18 mouse cellular contexts compared by ENCODE assay signal in the genomic region with DNA sequence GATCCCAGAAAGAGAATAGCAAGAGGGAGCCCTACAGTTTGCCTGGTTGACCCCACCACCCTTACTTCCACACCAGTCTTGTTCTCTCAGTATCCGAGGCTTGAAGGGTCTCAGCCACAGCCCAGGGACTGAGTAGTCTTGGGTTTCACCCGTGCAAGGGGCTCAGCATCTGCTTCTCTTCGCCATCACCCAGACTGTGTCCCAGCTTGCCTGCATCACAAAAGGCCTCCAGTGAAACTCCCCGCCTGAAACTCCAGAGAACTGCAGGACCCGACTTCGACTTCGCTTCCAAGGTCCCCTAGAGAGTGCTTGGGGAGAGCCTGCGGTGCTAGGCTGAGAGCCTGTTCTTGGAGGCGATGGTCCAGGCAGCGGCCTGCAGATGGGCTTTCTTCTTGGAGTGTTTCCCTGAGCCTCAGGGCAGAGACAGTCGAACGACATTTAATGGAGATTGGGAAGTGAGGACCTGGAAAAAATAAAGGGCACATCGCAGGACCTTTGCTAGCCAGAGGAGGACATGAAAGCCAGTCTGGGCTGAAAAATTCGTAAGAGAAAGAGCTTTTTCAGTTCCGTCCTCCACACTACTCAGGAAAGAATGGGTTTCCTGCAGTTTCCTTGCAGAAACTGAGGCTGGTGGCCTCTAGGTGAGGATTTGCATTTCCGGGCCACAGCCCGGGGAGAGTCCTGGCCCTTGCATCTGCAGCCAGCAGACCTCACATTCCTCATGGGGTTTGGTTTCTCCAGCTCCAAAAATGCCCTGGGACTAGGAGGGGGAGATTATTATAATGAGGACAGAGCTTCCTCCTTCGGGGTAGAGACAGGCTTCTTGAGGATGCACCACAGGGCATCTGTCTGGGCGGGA. TPM values are rescaled to one million over a fixed set of nuclear protein-coding genes. Genes with fewer than 3 reads are reported as not detected.
DNase-seq lines count a peak whose midpoint lies in the region; ATAC-seq lines count a peak whose summit lies in the region.
"Had no signal": no experiment of that assay in that cellular context is flagged by ENCODE, and none has a peak within 500 bp of the region (broad histone marks: within the 10 kb centered on the region; RNA-seq: fewer than 3 reads in every experiment).

No protein-coding gene starts in this region.

- H3K9ac ChIP-seq in forebrain, embryonic 16.5 days (replicated peaks; ENCODE audit: low read depth, low read length): no peak overlapping the region
- H3K9ac ChIP-seq in midbrain, embryonic 12.5 days (replicated peaks): no peak overlapping the region
- no peak overlapping the region for H3K9ac ChIP-seq in midbrain, embryonic 15.5 days
- H3K9ac ChIP-seq in hindbrain, embryonic 12.5 days: no peak overlapping the region
- H3K9ac ChIP-seq in neural tube, embryonic 14.5 days (replicated peaks; ENCODE audit: low read depth, low read length): no peak overlapping the region
- H3K9ac ChIP-seq: stomach, embryonic 15.5 days had no signal

- no peak overlapping the region for H3K4me2 ChIP-seq in forebrain, embryonic 16.5 days (ENCODE audit: low read length)
- peak overlapping the region; percentile 9 for H3K4me2 ChIP-seq in midbrain, embryonic 12.5 days (replicated peaks)
- no peak overlapping the region for H3K4me2 ChIP-seq in midbrain, embryonic 15.5 days
- peak overlapping the region; percentile 44; the same call in 1 of the 2 replicates for H3K4me2 ChIP-seq in hindbrain, embryonic 12.5 days (replicated peaks)
- H3K4me2 ChIP-seq in neural tube, embryonic 14.5 days (ENCODE audit: low read depth, low read length): peak overlapping the region; percentile 18; the same call in 1 of the 2 replicates
- H3K4me2 ChIP-seq: heart, embryonic 11.5 days; stomach, embryonic 15.5 days had no signal

- 1% methylated on average over 19 of the region's 19 CpGs for WGBS in forebrain, embryonic 10.5 days
- 3% methylated on average over 19 of the region's 19 CpGs for WGBS in forebrain, embryonic 16.5 days
- WGBS in midbrain, embryonic 12.5 days: 1% methylated on average over 19 of the region's 19 CpGs
- 3% methylated on average over 19 of the region's 19 CpGs for WGBS in midbrain, embryonic 15.5 days
- under 1% methylated on average over 19 of the region's 19 CpGs for WGBS in hindbrain, embryonic 12.5 days
- whole genome bisulfite sequencing in neural tube, embryonic 14.5 days: 3% methylated on average over 19 of the region's 19 CpGs

- no peak for ATAC-seq in forebrain, embryonic 16.5 days
- ATAC-seq in midbrain, embryonic 12.5 days (ENCODE audit: low FRiP score, low read depth): no peak
- no peak for ATAC-seq in midbrain, embryonic 15.5 days (replicated peaks)
- no peak for ATAC-seq in hindbrain, embryonic 12.5 days (ENCODE audit: low FRiP score)
- no peak for ATAC-seq in neural tube, embryonic 14.5 days (ENCODE audit: low read depth)
- no peak for ATAC-seq in erythroid progenitor cell, adult 5-6 weeks (replicated peaks; ENCODE audit: low FRiP score, poor library complexity, severe bottlenecking)

- H3K9me3 ChIP-seq in forebrain, embryonic 10.5 days: no peaks in the 10 kb centered on the region
- H3K9me3 ChIP-seq in forebrain, embryonic 16.5 days (ENCODE audit: control insufficient read depth, low read length): no peaks in the 10 kb centered on the region
- no peaks in the 10 kb centered on the region for H3K9me3 ChIP-seq in midbrain, embryonic 12.5 days
- H3K9me3 ChIP-seq in midbrain, embryonic 15.5 days: no peaks in the 10 kb centered on the region
- H3K9me3 ChIP-seq in hindbrain, embryonic 12.5 days (replicated peaks): no peaks in the 10 kb centered on the region
- H3K9me3 ChIP-seq in neural tube, embryonic 14.5 days (ENCODE audit: control insufficient read depth, low read length): no peaks in the 10 kb centered on the region
- H3K9me3 ChIP-seq: stomach, embryonic 15.5 days had no signal

- H3K27me3 ChIP-seq in forebrain, embryonic 10.5 days (ENCODE audit: poor library complexity, severe bottlenecking): peaks cover 92% of the 10 kb centered on the region
- H3K27me3 ChIP-seq in forebrain, embryonic 16.5 days (replicated peaks; ENCODE audit: control insufficient read depth, insufficient read depth, low read length): peaks cover 69% of the 10 kb centered on the region
- H3K27me3 ChIP-seq in midbrain, embryonic 12.5 days: peaks cover 85% of the 10 kb centered on the region
- H3K27me3 ChIP-seq in midbrain, embryonic 15.5 days (replicated peaks): peaks cover 79% of the 10 kb centered on the region
- peaks cover 84% of the 10 kb centered on the region for H3K27me3 ChIP-seq in hindbrain, embryonic 12.5 days
- H3K27me3 ChIP-seq in neural tube, embryonic 14.5 days (ENCODE audit: control insufficient read depth, insufficient read depth, low read length): peaks cover 31% of the 10 kb centered on the region

- peaks cover 71% of the 10 kb centered on the region for H3K4me1 ChIP-seq in forebrain, embryonic 10.5 days
- H3K4me1 ChIP-seq in forebrain, embryonic 16.5 days (replicated peaks; ENCODE audit: control insufficient read depth, insufficient read depth, low read length): peaks cover 30% of the 10 kb centered on the region
- peaks cover 51% of the 10 kb centered on the region for H3K4me1 ChIP-seq in midbrain, embryonic 12.5 days
- peaks cover 59% of the 10 kb centered on the region for H3K4me1 ChIP-seq in midbrain, embryonic 15.5 days
- H3K4me1 ChIP-seq in hindbrain, embryonic 12.5 days: peaks cover 41% of the 10 kb centered on the region
- peaks cover 25% of the 10 kb centered on the region for H3K4me1 ChIP-seq in neural tube, embryonic 14.5 days (ENCODE audit: control insufficient read depth, insufficient read depth, low read length)

- peak overlapping the region; percentile 1; the same call in 1 of the 2 replicates for H3K4me3 ChIP-seq in forebrain, embryonic 10.5 days
- no peak overlapping the region for H3K4me3 ChIP-seq in forebrain, embryonic 16.5 days (replicated peaks; ENCODE audit: low read length)
- peak overlapping the region; percentile 7; the same call in 1 of the 2 replicates for H3K4me3 ChIP-seq in midbrain, embryonic 12.5 days
- no peak overlapping the region for H3K4me3 ChIP-seq in midbrain, embryonic 15.5 days
- H3K4me3 ChIP-seq in hindbrain, embryonic 12.5 days: no peak overlapping the region
- H3K4me3 ChIP-seq in neural tube, embryonic 14.5 days (ENCODE audit: low read depth, low read length): no peak overlapping the region
- H3K4me3 ChIP-seq: erythroblast, embryonic 14.5 days; gastrocnemius, adult 2 months; stomach, embryonic 15.5 days had no signal

- H3K36me3 ChIP-seq in forebrain, embryonic 10.5 days (replicated peaks): no peaks in the 10 kb centered on the region
- no peaks in the 10 kb centered on the region for H3K36me3 ChIP-seq in forebrain, embryonic 16.5 days (ENCODE audit: control insufficient read depth, insufficient read depth)
- no peaks in the 10 kb centered on the region for H3K36me3 ChIP-seq in midbrain, embryonic 12.5 days
- no peaks in the 10 kb centered on the region for H3K36me3 ChIP-seq in midbrain, embryonic 15.5 days (replicated peaks)
- H3K36me3 ChIP-seq in hindbrain, embryonic 12.5 days: no peaks in the 10 kb centered on the region
- no peaks in the 10 kb centered on the region for H3K36me3 ChIP-seq in neural tube, embryonic 14.5 days (ENCODE audit: control insufficient read depth, insufficient read depth, low read length)
- H3K36me3 ChIP-seq: stomach, embryonic 15.5 days had no signal

- no peak overlapping the region for H3K27ac ChIP-seq in forebrain, embryonic 10.5 days
- H3K27ac ChIP-seq in forebrain, embryonic 16.5 days (ENCODE audit: low read length): no peak overlapping the region
- H3K27ac ChIP-seq in midbrain, embryonic 12.5 days (replicated peaks): no peak overlapping the region
- H3K27ac ChIP-seq in midbrain, embryonic 15.5 days: no peak overlapping the region
- H3K27ac ChIP-seq in hindbrain, embryonic 12.5 days: peak overlapping the region; percentile 24; the same call in 1 of the 2 replicates
- peak overlapping the region; percentile 4; the same call in 1 of the 2 replicates for H3K27ac ChIP-seq in neural tube, embryonic 14.5 days (ENCODE audit: low read depth, low read length)
- H3K27ac ChIP-seq: gastrocnemius, adult 2 months; stomach, embryonic 15.5 days had no signal

- DNase-seq in forebrain, embryonic 10.5 days (ENCODE audit: extremely low spot score, low spot score): no peak
- no peak for DNase-seq in yolk sac, embryonic 10.5 days (ENCODE audit: low spot score)
- DNase-seq: adrenal gland, adult 8-10 months; cerebellum, adult 8-10 months; gastrocnemius, adult 2 months; kidney, adult 18-20 months; right cerebral cortex, postnatal 25 days had no signal

RNA-seq across cellular contexts. Expression of a gene that starts 11.8 kb away (rescaled TPM):
- polyA plus RNA-seq in forebrain, embryonic 10.5 days (2016; fragmentation: Nextera tagmentation; extraction: Ambion mirVana): 0.05 TPM in 1 of 2 replicates, not detected in the other
- polyA plus RNA-seq in forebrain, embryonic 16.5 days (2015; fragmentation: Nextera tagmentation; extraction: Ambion mirVana): 0.24 and 0.32 TPM in 2 replicates
- polyA plus RNA-seq in midbrain, embryonic 12.5 days (2016; fragmentation: Nextera tagmentation; extraction: Ambion mirVana): 0.19 and 0.26 TPM in 2 replicates
- polyA plus RNA-seq in midbrain, embryonic 15.5 days (2015; fragmentation: Nextera tagmentation; extraction: Ambion mirVana): 1.6 and 1.9 TPM in 2 replicates
- 24.0 and 27.1 TPM in 2 replicates for polyA plus RNA-seq in hindbrain, embryonic 12.5 days (2016; fragmentation: Nextera tagmentation; extraction: Ambion mirVana)
- polyA plus RNA-seq in neural tube, embryonic 14.5 days (2014; fragmentation: Nextera tagmentation; extraction: Ambion mirVana): 22.7 and 23.2 TPM in 2 replicates
- total RNA-seq in erythroid progenitor cell, adult 5-6 weeks (2015; ENCODE audit: low replicate concordance): not detected in 2 replicates
- total RNA-seq in erythroid progenitor cell, adult 5-6 weeks (2017; ENCODE audit: low replicate concordance): not detected in 2 replicates
- total RNA-seq: liver, adult 2 months; neutrophil, adult 5-6 weeks had no signal
- polyA plus RNA-seq: heart, embryonic 11.5 days; liver, adult 2 months; stomach, embryonic 15.5 days had no signal

Comparison
In these comparisons a context has a peak if more than half of its experiments do, and no peak if none do; other contexts are left out.
1. H3K4me3 ChIP-seq: peak in forebrain, embryonic 10.5 days (single experiment) and midbrain, embryonic 12.5 days (single experiment); none in forebrain, embryonic 16.5 days (single experiment), midbrain, embryonic 15.5 days (single experiment), hindbrain, embryonic 12.5 days (single experiment) and neural tube, embryonic 14.5 days (single experiment).
2. H3K4me2 ChIP-seq: peak in midbrain, embryonic 12.5 days (single experiment), hindbrain, embryonic 12.5 days (single experiment) and neural tube, embryonic 14.5 days (single experiment); none in forebrain, embryonic 16.5 days (single experiment) and midbrain, embryonic 15.5 days (single experiment).
3. H3K27ac ChIP-seq: peak in hindbrain, embryonic 12.5 days (single experiment) and neural tube, embryonic 14.5 days (single experiment); none in forebrain, embryonic 10.5 days (single experiment), forebrain, embryonic 16.5 days (single experiment), midbrain, embryonic 12.5 days (single experiment) and midbrain, embryonic 15.5 days (single experiment).